Mouse (Mus musculus): ENCODE measurements around the gene Cacna1d. TPM values are rescaled to one million over a fixed set of nuclear protein-coding genes. Genes with fewer than 3 reads are reported as not detected.

The Cacna1d gene
- polyA plus RNA-seq, 1 experiment from 2014 or later, result 4.5 TPM

DNA sequence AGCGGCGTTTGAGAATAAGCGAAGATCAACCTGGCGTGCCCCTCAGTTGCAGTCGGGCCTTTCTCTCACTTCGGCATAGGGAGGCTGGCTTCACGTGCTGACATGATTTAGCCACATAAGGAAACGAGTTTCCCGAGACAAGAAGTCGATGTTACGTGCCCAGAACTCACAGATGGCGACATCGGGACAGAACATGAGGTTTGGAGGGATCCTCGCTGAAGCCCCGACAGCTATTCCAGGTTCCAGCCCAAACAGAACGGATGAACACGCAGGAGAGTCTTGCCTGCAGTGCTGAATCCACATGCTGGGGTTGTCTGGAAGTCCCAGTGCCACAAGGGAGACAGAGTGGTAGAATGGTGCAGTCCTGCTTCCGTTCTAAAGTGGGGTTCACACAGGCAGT lies 452.8 kb downstream of the Cacna1d start:
- Histone ChIP-seq H3K4me2 (replicated peaks) (no peak overlapping the region), H3K4me1 (no peaks in the 10 kb centered on the region), H3K27me3 (no peaks in the 10 kb centered on the region), H3K9me3 (replicated peaks) (no peaks in the 10 kb centered on the region), H3K27ac (no peak overlapping the region), H3K36me3 (no peaks in the 10 kb centered on the region), H3K9ac (no peak overlapping the region), H3K4me3 (no peak overlapping the region)
- ATAC-seq (ENCODE audit: low FRiP score), result no peak
- WGBS, result 92% methylated on average over 18 of the region's 18 CpGs

- 70% methylated on average over 8 of the region's 8 CpGs for WGBS
- H3K4me1 ChIP-seq, result no peaks in the 10 kb centered on the region
- H3K27ac ChIP-seq, result no peak overlapping the region
- H3K9me3 ChIP-seq (replicated peaks), result no peaks in the 10 kb centered on the region
- no peaks in the 10 kb centered on the region for H3K27me3 ChIP-seq
- H3K4me2 ChIP-seq (replicated peaks), result no peak overlapping the region
- H3K36me3 ChIP-seq, result no peaks in the 10 kb centered on the region
- no peak for ATAC-seq (ENCODE audit: low FRiP score)
- no peak overlapping the region for H3K4me3 ChIP-seq
- no peak overlapping the region for H3K9ac ChIP-seq
Observed at GRCm38 (mm10) chr14:30033405-30033804, 457.9 kb downstream of the Cacna1d start.

DNA sequence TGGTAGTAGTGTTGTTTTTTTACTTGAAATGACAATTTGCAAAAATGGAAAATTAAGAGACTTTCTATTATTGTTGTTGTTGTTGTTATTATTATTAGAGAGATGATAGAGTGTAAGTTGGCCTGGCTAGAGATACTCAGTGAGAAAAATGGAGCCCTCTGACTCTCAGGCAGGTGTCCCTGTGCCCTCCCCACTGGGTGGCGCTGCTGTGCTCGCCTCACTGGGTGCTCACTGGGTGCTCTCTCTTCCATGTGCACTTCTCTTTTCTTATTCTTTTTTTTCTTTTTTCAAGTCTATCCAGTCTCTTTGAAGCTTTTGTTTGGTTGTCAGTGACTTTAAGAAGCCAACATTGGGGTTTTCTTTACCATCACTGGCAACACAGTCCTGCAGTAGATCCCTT lies 463.9 kb downstream of the Cacna1d start:
- Histone ChIP-seq H3K27me3 (no peaks in the 10 kb centered on the region), H3K4me2 (replicated peaks) (no peak overlapping the region), H3K9ac (no peak overlapping the region), H3K27ac (no peak overlapping the region), H3K9me3 (replicated peaks) (no peaks in the 10 kb centered on the region), H3K4me3 (no peak overlapping the region), H3K36me3 (no peaks in the 10 kb centered on the region), H3K4me1 (no peaks in the 10 kb centered on the region)
- no peak for ATAC-seq (ENCODE audit: low FRiP score)
- WGBS, result 43% methylated on average over 2 of the region's 2 CpGs

GRCm38 (mm10) chr14:30024387-30024786 lies 466.9 kb downstream of the Cacna1d start:
- Histone ChIP-seq H3K4me2 (replicated peaks) (no peak overlapping the region), H3K9ac (no peak overlapping the region), H3K36me3 (no peaks in the 10 kb centered on the region), H3K4me3 (no peak overlapping the region), H3K4me1 (no peaks in the 10 kb centered on the region), H3K9me3 (replicated peaks) (no peaks in the 10 kb centered on the region), H3K27me3 (no peaks in the 10 kb centered on the region), H3K27ac (no peak overlapping the region)
- no peak for ATAC-seq (ENCODE audit: low FRiP score)
- 71% methylated on average over 7 of the region's 7 CpGs for WGBS

- H3K27me3 ChIP-seq, result no peaks in the 10 kb centered on the region
- no peaks in the 10 kb centered on the region for H3K9me3 ChIP-seq (replicated peaks)
- no peak overlapping the region for H3K9ac ChIP-seq
- WGBS, result 90% methylated on average over 6 of the region's 6 CpGs
- no peak for ATAC-seq (ENCODE audit: low FRiP score)
- no peak overlapping the region for H3K27ac ChIP-seq
- no peaks in the 10 kb centered on the region for H3K4me1 ChIP-seq
- H3K4me3 ChIP-seq, result no peak overlapping the region
- H3K4me2 ChIP-seq (replicated peaks), result no peak overlapping the region
- no peaks in the 10 kb centered on the region for H3K36me3 ChIP-seq
Observed at GRCm38 (mm10) chr14:30022471-30022870, 468.8 kb downstream of the Cacna1d start.

DNA sequence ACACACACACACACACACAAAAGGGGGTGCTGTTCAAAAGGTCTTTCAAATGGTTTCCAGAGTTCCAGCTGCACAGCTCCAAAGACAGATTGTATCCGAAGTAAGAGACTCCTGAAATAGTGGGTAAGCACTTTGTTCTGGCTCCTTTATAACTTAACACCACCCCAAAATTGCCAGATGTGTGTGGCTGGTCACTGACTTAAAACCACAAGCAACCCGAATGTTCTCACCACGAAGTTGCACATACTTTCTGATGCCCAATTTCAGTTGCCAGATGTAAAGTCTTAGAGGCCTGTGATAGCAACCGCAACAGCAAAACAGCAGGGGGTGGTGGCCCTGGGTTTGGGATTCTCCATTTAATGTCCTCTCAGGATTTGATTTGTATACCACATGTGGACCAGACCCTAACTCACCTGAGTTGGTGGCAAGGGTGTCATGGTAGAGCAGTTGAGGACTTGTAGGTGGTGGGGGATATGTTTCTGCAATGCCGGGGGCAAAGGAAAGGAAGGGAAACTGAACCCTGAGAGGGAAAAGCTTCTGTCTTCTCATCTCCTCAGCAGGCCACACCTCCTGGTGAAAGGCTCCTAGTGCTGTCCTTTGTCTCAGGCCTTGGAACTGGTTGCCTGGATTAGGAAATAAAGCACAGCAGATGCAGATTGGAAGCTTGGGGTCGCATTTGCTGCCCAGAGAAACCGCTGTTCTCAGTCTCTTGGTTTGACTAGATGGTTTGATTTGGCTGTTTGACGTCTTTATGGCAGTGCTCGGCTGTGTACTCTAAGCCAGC lies 471.3 kb downstream of the Cacna1d start:
- no peaks in the 10 kb centered on the region for H3K4me1 ChIP-seq
- no peak overlapping the region for H3K4me3 ChIP-seq
- ATAC-seq (ENCODE audit: low FRiP score), result no peak
- no peak overlapping the region for H3K9ac ChIP-seq
- H3K4me2 ChIP-seq (replicated peaks), result no peak overlapping the region
- H3K36me3 ChIP-seq, result no peaks in the 10 kb centered on the region
- 60% methylated on average over 9 of the region's 9 CpGs for WGBS
- H3K9me3 ChIP-seq (replicated peaks), result no peaks in the 10 kb centered on the region
- no peaks in the 10 kb centered on the region for H3K27me3 ChIP-seq
- no peak overlapping the region for H3K27ac ChIP-seq

DNA sequence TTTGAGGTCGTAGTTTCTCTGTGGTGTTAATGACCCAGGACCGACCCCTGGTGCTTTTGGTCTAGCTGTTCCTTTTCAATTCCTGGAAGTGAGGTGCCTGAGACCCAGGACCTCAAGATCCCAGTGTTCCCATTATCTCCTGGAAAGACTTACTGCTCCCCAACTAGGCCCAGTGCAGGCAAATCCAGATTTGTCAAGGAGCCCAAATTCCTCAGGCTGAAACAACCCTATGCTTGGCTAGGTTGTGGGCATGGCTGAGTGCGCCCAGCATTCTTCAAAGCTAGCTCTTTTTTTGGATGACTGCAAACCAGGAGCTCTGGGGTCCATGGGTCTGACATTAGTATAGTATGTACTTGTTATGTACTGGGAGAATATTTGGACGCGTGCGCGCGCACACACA lies 471.9 kb downstream of the Cacna1d start:
- no peak for ATAC-seq (ENCODE audit: low FRiP score)
- no peak overlapping the region for H3K27ac ChIP-seq
- WGBS, result 94% methylated on average over 8 of the region's 8 CpGs
- H3K27me3 ChIP-seq, result no peaks in the 10 kb centered on the region
- H3K4me1 ChIP-seq, result no peaks in the 10 kb centered on the region; the same call in 1 of the 2 replicates
- H3K4me3 ChIP-seq, result no peak overlapping the region
- no peaks in the 10 kb centered on the region for H3K36me3 ChIP-seq
- no peak overlapping the region for H3K9ac ChIP-seq
- no peak overlapping the region for H3K4me2 ChIP-seq (replicated peaks)
- no peaks in the 10 kb centered on the region for H3K9me3 ChIP-seq (replicated peaks)

GRCm38 (mm10) chr14:30018846-30019245 lies 472.4 kb downstream of the Cacna1d start:
- Histone ChIP-seq H3K4me3 (no peak overlapping the region), H3K4me1 (no peaks in the 10 kb centered on the region; the same call in 1 of the 2 replicates), H3K27ac (no peak overlapping the region), H3K4me2 (replicated peaks) (no peak overlapping the region), H3K9me3 (replicated peaks) (no peaks in the 10 kb centered on the region), H3K9ac (no peak overlapping the region), H3K27me3 (no peaks in the 10 kb centered on the region), H3K36me3 (no peaks in the 10 kb centered on the region)
- no peak for ATAC-seq (ENCODE audit: low FRiP score)
- 93% methylated on average over 6 of the region's 6 CpGs for WGBS

DNA sequence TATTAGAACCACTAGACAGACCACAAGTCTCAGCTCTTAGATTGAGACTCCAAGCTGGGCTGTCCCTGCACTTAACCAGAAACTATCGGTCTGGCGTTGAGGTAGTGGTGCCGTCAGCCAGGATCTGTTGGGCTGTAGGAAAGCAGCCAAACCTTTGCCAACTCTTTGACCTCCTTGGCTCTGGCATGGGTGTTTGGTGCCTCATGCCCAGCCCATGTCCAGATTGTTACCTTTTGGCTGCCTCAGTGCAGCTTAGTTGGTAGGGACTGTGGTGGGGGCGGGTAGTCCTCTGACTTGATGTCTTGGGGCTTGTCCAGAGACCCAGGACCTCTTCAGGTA lies 472.8 kb downstream of the Cacna1d start:
- H3K4me3 ChIP-seq, result no peak overlapping the region
- ATAC-seq (ENCODE audit: low FRiP score), result no peak
- no peaks in the 10 kb centered on the region for H3K36me3 ChIP-seq
- H3K27ac ChIP-seq, result no peak overlapping the region
- WGBS, result 93% methylated on average over 4 of the region's 4 CpGs
- H3K9ac ChIP-seq, result no peak overlapping the region
- H3K4me2 ChIP-seq (replicated peaks), result no peak overlapping the region
- H3K4me1 ChIP-seq, result no peaks in the 10 kb centered on the region; the same call in 1 of the 2 replicates
- H3K9me3 ChIP-seq (replicated peaks), result no peaks in the 10 kb centered on the region
- no peaks in the 10 kb centered on the region for H3K27me3 ChIP-seq

GRCm38 (mm10) chr14:30017794-30018462 lies 473.3 kb downstream of the Cacna1d start:
- no peak overlapping the region for H3K9ac ChIP-seq
- no peak overlapping the region for H3K27ac ChIP-seq
- no peak overlapping the region for H3K4me3 ChIP-seq
- no peak for ATAC-seq (ENCODE audit: low FRiP score)
- no peak overlapping the region for H3K4me2 ChIP-seq (replicated peaks)
- 90% methylated on average over 8 of the region's 8 CpGs for WGBS
- H3K9me3 ChIP-seq (replicated peaks), result no peaks in the 10 kb centered on the region
- H3K36me3 ChIP-seq, result no peaks in the 10 kb centered on the region
- no peaks in the 10 kb centered on the region for H3K27me3 ChIP-seq
- H3K4me1 ChIP-seq, result no peaks in the 10 kb centered on the region; the same call in 1 of the 2 replicates

GRCm38 (mm10) chr14:30016666-30017065 lies 474.6 kb downstream of the Cacna1d start:
- Histone ChIP-seq H3K4me2 (replicated peaks) (no peak overlapping the region), H3K9ac (no peak overlapping the region), H3K4me3 (no peak overlapping the region), H3K4me1 (no peaks in the 10 kb centered on the region; the same call in 1 of the 2 replicates), H3K27me3 (no peaks in the 10 kb centered on the region), H3K9me3 (replicated peaks) (no peaks in the 10 kb centered on the region), H3K36me3 (no peaks in the 10 kb centered on the region), H3K27ac (no peak overlapping the region)
- WGBS, result 89% methylated on average over 5 of the region's 5 CpGs
- no peak for ATAC-seq (ENCODE audit: low FRiP score)

DNA sequence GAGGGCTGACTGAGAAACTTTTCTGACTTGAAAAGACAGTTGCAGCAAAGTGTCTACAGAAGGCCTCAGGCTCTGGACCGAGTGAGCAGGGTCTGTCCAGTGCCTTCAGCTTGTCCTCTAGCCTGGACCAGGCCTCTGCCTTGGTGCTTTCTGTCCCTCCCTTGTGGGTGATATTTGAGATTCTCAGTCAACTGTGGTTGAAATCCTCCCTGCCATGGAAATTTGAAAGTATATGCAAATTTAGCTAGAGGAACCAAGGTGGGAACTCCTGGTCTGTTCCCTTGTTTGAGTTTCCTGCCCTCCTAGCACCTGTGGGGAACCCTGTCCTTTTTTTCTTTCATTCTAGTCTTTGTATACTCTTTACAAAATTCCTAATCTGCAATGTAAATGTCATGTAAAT lies 476.2 kb downstream of the Cacna1d start:
- Histone ChIP-seq H3K36me3 (no peaks in the 10 kb centered on the region), H3K9me3 (replicated peaks) (no peaks in the 10 kb centered on the region), H3K27me3 (peaks cover 5% of the 10 kb centered on the region; the same call in 1 of the 2 replicates), H3K4me2 (replicated peaks) (no peak overlapping the region), H3K4me1 (no peaks in the 10 kb centered on the region; the same call in 1 of the 2 replicates), H3K4me3 (no peak overlapping the region), H3K9ac (no peak overlapping the region), H3K27ac (no peak overlapping the region)
- 67% methylated on average over 1 of the region's 1 CpGs for WGBS
- no peak for ATAC-seq (ENCODE audit: low FRiP score)

DNA sequence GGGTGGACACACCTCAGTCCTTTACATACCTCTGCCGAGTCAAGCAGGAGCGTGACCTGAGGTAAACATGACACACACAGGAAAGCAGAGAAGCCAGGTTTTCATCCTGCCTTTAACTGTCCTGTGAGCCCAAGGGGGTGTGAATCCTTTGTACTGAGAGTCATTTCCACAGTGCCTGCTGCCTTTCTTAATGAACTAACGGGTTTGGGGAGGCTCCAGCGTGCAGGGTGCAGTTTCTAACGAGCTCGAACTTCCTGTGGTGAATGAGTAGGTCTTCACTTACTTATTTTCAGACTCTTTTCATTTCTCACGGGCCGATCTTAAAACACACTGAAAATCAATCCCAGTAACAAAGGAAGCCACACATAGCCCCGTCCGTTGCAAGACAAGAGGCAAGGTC lies 476.8 kb downstream of the Cacna1d start:
- Histone ChIP-seq H3K9ac (no peak overlapping the region), H3K4me3 (no peak overlapping the region), H3K27ac (no peak overlapping the region), H3K36me3 (no peaks in the 10 kb centered on the region), H3K4me2 (replicated peaks) (no peak overlapping the region), H3K9me3 (replicated peaks) (no peaks in the 10 kb centered on the region), H3K27me3 (peaks cover 11% of the 10 kb centered on the region), H3K4me1 (no peaks in the 10 kb centered on the region; the same call in 1 of the 2 replicates)
- ATAC-seq (ENCODE audit: low FRiP score), result no peak
- 79% methylated on average over 10 of the region's 10 CpGs for WGBS

All from hindbrain, embryonic 12.5 days (tissue).